Mouse (Mus musculus) c-Kit-negative CD71-positive TER-119-positive erythroid progenitor cells, embryonic 14.5 days (primary cell): Measurements from ENCODE around the gene Avp.
A peak's percentile ranks its signal among the peaks of the same experiment; 100 is the strongest.

Experiments
- DNase-seq: peaks from one replicate; pipeline ENCODE4 v3.0.0-alpha.2; 2013; ENCODE audit warnings: low read depth, low spot score

Gene Avp

DNA sequence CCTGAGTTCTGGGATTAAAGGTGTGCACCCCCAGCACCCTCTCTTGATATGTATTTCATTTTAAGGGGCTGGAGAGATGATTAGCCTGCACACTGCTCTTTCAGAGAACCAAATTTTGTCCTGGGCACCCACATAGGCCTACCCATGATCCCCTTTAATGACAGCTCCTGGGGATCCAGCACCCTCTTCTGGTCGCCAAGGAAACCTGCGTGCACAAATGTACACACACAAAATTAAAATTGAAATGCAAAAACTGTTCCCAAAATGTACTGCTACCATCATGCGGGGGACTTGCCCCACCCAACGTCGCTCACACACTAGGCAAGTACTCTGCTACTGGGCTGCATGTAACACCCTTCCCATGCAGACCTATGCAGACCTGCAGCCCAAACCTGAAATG is 7.4 kb downstream of the Avp start:
- DNase-seq = no peak

DNA sequence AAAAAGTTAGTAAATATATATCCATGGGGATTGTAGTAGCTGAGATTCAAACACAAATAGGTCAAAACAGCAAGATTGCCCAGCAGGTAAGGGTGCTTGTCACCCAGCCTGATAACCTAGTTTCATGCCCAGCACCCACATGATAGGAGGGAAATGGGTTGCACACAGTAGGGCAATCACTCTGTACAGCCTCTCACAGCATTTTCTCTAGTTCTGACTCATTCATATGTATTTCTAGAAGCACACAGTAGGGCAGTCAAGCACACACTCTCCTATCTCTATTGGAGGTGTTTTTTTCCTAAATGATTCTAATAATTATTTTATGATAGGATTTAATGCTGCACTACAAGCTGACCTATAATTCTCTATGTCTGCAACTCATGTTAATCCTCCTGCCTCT is 12.4 kb downstream of the Avp start:
- no peak for DNase-seq

DNA sequence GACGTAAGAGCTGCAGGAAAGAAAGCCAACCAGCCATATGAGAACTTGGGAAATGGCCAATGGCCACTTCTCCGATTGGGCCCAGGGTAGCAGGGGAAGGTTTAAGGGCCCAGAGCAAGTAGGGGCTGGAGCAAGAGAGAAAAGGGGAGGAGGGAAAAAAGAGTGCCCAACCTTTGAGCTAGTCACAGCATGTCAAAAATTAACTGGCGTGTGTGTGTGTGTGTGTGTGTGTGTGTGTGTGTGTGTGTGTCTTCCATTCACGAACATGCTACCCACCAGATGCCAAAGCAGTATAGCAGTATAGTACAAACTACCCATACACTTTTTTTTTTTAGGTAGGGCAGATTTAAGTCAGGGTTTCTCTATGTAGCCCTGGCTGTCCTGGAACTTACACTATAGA is 13.4 kb downstream of the Avp start:
- no peak for DNase-seq

DNA sequence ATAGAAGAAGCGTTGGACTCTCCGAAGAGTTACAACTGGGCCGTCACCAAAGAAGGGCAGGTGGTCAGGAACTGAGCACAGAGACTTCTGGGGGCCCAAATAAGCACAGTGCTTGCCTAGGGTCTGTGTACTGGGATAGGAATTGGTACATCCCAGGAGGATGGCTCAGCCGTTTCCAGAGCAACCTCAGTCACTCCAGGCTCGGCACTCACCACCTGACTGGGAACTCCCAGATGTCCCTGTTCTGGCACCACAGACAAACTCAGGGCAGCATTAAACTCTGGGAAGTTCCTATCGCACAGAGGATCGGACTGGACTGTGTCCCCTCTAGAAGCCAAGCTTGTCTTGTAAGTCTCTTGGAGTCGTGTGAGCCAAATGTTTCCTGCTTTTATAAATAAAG is 17.4 kb downstream of the Avp start:
- no peak for DNase-seq

DNA sequence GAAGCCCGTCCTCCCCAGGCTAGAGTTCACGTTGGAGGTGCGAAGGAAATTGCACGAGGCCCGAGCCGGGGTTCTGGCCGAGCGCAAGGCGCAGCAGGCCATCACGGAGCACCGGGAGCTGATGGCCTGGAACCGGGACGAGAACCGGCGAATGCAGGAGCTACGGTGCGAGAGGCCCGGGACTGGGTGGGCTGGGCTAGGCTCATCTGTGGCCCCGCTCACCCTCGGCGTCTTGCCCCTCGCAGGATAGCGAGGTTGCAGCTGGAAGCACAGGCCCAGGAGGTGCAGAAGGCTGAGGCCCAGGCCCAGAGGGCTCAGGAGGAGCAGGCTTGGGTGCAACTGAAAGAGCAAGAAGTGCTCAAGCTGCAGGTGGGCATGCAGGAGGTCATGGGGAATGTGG is 18.3 kb downstream of the Avp start:
- DNase-seq = no peak

DNA sequence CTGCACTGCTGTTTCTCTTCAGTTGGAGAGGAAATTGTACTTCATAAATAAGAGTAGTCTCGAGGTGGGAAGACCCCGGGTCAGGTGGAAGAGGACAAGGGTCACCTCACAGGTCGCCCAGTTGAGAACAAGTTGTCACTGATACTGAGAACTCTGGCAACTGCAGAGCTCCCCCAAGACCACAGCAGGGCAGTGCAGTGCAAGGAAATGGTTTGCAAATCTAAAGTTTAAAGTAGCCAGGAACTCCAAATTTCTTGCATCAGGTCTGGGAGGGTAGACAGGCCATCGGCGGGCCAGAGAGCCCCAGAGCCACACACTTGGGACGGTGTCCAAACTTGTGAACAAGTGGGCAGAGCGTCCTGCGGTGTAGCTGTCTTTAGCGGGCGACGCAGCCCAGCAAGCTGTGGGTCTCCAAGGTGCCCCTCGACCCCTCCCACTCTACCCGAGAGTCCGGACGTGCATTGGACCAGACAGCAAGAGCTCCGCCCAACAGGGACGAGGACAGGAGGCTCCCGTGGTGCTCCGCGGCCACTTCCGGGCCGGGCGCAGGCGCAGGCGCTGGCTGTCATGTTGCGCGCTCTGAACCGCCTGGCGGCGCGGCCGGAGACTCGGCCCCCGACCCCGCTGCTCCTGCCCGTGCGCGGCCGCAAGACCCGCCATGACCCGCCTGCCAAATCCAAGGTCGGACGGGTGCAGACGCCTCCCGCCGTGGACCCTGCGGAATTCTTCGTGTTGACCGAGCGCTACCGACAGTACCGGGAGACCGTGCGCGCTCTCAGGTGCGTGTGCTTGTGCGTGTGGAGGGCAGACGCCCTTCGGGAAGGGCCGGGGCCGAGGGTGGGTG is 18.9 kb downstream of the Avp start, which contains the start of gene Mrps26:
TSS of gene Mrps26 (plus strand) at position 531 of the 844 bp plus-strand sequence.
- DNase-seq = peak; percentile 48

DNA sequence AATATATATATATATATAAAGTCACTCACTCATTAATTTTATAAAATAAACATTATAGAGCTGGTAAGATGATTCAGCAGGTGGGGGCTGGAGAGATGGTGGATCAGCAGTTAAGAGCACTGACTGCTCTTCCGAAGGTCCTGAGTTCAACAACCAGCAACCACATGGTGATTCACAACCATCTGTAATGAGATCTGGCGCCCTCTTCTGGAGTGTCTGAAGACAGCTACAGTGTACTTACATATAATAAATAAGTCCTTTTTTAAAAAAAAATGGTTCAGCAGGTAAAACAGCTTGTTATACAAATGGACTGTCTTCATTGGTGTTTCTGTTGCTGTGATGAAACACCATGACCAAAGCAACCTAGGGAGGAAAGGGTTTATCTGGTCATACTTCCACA is 24.3 kb downstream of the Avp start:
- DNase-seq = no peak

DNA sequence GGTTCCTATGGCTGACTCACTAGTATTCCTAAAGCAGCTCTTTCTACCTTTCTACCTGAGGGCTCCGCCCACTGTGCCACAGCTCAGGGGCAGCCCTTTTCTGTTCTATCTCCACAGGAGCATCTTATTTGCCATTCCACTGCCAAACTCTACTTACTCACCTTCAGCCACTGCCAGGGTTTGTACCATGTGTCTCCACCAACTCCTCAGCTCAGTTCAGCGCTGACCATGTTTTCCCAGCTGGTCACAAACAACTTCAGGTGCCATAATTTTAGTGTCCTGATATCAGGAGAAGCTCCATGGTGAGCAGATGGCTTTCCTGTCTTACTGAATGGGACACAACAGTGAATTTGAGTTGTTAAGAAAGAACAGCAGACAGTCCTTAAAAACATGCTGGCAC is 24.9 kb downstream of the Avp start:
- DNase-seq = no peak

DNA sequence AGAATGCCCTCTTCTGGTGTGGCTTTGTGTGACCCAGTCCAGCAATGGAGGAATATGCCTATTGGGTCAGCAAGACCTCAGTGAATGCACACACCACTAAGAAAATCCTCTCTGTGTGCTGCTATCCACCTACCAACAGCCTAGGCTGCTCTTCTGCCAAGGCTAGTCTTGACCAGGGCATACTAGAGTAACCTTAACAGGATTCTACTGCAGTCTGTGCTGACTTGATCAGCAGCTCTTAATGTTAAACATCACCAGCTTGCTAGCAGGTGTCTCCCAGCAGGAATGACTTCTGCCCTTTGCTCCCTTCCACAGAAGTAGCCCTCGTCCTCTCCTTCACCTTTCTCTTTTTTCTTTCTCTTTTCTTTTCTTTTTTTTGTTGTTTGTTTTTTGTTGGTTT is 26.1 kb downstream of the Avp start:
- no peak for DNase-seq

DNA sequence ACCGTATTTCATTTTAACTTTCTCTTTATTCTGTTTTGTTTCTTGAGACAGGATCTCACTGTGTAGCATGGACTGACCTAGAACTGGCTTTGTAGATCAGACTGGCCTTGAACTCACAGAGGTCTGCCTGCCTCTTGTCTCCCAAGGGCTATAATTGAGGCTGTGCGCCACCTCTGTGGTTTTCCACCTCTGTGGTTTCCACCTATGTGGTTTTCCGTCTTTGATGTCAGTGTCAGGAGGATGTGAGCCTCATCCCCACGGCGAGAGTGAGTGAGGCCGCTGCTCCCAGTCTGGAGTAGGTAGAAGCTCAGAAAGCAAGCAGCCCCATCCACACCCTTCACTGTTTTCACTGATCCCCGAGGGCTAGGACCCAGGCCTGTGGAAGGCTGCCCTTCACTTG is 27.5 kb downstream of the Avp start:
- DNase-seq = no peak

DNA sequence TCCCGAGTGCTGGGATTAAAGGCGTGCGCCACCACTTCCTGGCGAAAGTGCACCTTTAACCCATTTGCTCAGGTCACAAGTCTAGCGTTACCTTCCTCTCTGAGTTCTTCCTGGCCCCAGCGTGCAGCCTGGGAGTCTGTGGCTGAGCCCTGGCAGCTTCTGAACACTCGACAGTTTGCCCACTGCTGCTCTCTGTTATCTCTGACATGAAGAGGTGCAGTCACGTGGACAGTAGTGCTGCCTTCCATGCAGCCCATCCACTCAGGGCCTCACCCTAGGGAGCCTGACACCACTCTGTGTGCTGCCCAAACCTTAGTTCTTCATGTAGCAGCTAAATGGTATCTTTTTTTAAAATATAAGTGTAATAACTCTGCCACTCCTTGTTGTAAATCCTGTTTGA is 35.4 kb downstream of the Avp start:
- no peak for DNase-seq

DNA sequence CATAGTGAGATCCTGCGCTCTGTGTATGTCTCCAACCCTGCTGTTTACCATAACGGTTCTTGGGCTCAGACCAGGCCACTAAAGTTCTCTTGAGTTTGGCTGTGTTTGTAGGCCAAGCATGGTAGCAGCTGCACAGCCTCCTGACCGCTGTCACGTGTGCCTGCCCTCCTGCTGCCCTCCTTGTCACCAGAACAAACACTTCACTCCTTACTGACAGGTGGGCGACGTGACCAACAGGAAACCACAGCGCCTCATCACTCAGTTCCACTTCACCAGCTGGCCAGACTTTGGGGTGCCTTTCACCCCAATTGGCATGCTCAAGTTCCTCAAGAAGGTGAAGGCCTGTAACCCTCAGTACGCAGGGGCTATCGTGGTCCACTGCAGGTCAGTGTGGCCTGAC is 42.1 kb downstream of the Avp start:
- no peak for DNase-seq

DNA sequence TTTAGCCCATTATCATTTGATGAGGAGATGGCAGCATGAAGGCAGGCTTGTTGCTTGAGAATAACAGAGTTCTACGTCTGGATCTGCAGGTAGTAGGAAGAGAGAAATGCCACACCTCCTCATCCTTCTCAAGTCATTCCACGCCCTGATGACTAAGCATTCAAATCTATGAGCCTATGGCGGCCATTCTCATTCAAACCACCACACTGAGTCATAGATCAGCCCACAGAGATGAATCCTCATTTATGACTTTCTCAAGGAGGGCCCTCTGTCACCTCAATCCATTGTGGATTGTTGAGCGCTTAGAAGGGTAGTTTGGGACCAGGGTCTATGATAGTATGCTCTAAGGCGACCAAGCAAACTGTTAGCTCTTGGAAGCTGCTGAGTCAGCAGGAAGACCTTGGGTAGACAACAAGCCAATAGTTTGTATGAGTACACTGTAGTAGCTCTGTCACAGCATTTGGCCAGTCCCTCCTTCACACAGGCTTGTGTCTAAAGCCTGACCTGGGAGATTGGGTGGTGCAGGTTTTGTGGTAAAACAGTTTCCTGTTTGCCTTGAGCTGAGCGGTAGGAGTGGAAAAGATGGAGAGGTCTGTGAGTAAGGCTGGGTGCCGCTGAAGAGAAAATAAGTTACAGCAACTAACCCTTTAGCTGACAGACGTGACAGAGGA is 43.3 kb downstream of the Avp start:
- DNase-seq = no peak

DNA sequence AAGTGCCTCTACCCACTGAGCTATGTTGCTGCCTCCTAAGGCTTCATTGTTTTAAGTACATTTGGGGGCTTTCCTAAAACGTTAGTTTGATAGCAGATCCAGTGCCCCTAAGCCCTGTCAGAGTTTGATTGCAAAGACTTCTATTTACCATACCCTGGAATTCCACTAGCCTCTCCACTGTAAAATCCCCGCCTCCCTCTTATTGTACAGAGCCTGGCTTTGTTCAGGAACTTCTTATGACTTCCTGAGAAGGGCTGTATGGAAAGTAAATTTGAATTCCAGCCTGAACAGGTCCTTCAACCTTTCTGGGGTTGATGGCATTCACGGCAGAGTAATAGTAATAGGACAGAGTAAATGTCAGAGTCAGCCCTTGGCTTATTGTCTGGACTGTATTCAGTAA is 45.5 kb downstream of the Avp start:
- no peak for DNase-seq

DNA sequence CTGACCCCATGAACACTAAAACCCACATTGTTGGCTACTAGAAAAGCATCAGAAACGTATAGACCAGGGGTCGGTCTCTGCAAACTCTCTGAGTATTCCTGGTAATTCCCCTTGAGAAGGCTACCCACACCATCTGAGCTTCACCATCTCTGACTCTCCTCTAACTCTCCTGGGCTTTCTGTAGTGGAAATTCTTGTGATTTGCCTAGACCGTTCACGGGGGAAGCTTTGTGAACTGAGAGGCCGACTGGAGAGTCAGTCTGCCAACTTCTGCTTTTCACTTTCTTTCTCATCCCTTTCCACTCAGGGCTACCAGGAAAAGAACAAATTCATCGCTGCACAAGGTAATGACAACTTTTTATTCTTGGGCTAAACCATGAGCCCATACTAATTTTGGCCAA is 47.3 kb downstream of the Avp start:
- DNase-seq = no peak

DNA sequence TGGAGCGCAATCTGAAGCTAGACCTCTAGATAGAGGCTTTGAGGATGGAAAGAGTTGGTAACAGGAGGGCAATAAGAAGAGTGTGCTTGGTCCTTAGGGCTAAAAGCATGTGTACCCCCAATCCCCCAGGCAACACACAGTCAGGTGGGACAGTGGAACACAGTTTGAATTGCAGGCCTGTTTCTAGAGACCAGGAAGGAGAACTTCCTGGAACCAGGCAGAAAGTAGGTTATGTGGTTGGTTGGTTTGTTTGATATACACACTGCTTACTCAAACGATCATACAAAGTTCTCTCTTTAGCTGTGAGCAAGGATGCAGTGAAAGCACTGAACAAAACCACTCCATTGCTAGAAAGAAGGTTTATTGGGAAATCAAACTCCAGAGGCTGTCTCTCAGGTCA is 50.2 kb downstream of the Avp start:
- DNase-seq = no peak
